Mouse (Mus musculus) liver, embryonic 14.5 days (tissue): Measurements from ENCODE around the gene B430218F22Rik. TPM values are rescaled to one million over a fixed set of nuclear protein-coding genes. Genes with fewer than 3 reads are reported as not detected.
A peak's percentile ranks its signal among the peaks of the same experiment; 100 is the strongest.
"Not testable (repeated sequence)": the region's sequence is repeated elsewhere in the genome, so short reads cannot be mapped to it uniquely, and the experiment has no call there.

Experiments used
- ATAC-seq: fragments of 200-750 bp; cut with Nextera tagmentation; 2 replicates; pipeline ENCODE4 v1.8.0; 2017; ENCODE audit warnings: moderate number of reproducible peaks, mild to moderate bottlenecking, moderate library complexity; ENCODE audit not compliant: insufficient read depth
- DNase-seq, 3 experiments: peaks; one replicate each; pipeline ENCODE4 v3.0.0-alpha.2; 2012 to 2013; ENCODE audit warnings: low read depth in 3 of 3, low spot score in 3 of 3
- H3K27ac ChIP-seq: fragments of 300-500 bp; sonication (generic); 2 replicates; pipeline ENCODE4 v1.5.1; 2014; ENCODE audit warnings: moderate library complexity, mild to moderate bottlenecking, control low read depth, inconsistent platforms
- H3K27me3 ChIP-seq: fragments of 300-500 bp; sonication (generic); 2 replicates; pipeline ENCODE4 v1.6.1; 2014; ENCODE audit warnings: mild to moderate bottlenecking, low read length, moderate library complexity; ENCODE audit not compliant: control insufficient read depth, insufficient read depth
- H3K36me3 ChIP-seq: fragments of 300-500 bp; sonication (generic); replicated peaks from 2 replicates; pipeline ENCODE4 v1.6.1; 2014; ENCODE audit warnings: low read depth; ENCODE audit not compliant: control insufficient read depth, insufficient read depth
- H3K4me1 ChIP-seq, 2 experiments: fragments of 200-500 bp in 1 of 2; fragments of 300-500 bp in 1 of 2; sonication (generic) in 1 of 2; replicated peaks; 2 replicates each; pipeline ENCODE4 v1.6.1; 2012 to 2014; ENCODE audit warnings: antibody characterized with exemption in 1 of 2, inconsistent platforms in 1 of 2, low read length in 1 of 2; ENCODE audit not compliant: control insufficient read depth in 2 of 2, insufficient read depth in 2 of 2
- H3K4me2 ChIP-seq: fragments of 300-500 bp; sonication (generic); 2 replicates; pipeline ENCODE4 v1.6.1; 2014; ENCODE audit warnings: low read depth, mild to moderate bottlenecking, control low read depth, moderate library complexity
- H3K4me3 ChIP-seq, 2 experiments: fragments of 200-500 bp in 1 of 2; fragments of 300-500 bp in 1 of 2; sonication (generic) in 1 of 2; 2 replicates each; pipeline ENCODE4 v1.5.1; 2012 to 2014; ENCODE audit warnings: low read depth in 2 of 2, low read length in 2 of 2, mild to moderate bottlenecking in 2 of 2, control low read depth in 1 of 2, inconsistent platforms in 1 of 2, moderate library complexity in 1 of 2; ENCODE audit not compliant: insufficient read depth in 1 of 2
- H3K9ac ChIP-seq: fragments of 300-500 bp; sonication (generic); replicated peaks from 2 replicates; pipeline ENCODE4 v1.6.1; 2014; ENCODE audit warnings: mild to moderate bottlenecking, control low read depth, moderate library complexity
- H3K9me3 ChIP-seq: fragments of 300-500 bp; sonication (generic); 2 replicates; pipeline ENCODE4 v1.6.1; 2016; ENCODE audit warnings: low read length, mixed read lengths; ENCODE audit not compliant: control insufficient read depth
- CTCF ChIP-seq: IDR thresholded peaks from 2 replicates; pipeline ENCODE4 v1.5.1; 2016; ENCODE audit warnings: antibody characterized with exemption, low read depth, control low read depth
- EP300 ChIP-seq: IDR thresholded peaks from 2 replicates; pipeline ENCODE4 v1.6.1; 2016; ENCODE audit warnings: antibody characterized with exemption, low read depth
- WGBS: fragments of 180-500 bp; shearing (Covaris S2); extraction: QIAGEN DNeasy Blood & Tissue Kit; methylation state at CpG from one replicate; pipeline ENCODE4 v1.1.7; 2014; ENCODE audit not compliant: insufficient replicate concordance; 5-methylcytosine and 5-hydroxymethylcytosine counted together
- polyA plus RNA-seq, 2 experiments: library from polyadenylated mRNA; depleted of rRNA in 1 of 2; stranded (reverse) in 1 of 2; unstranded in 1 of 2; fragments of >200 nt; fragmentation: Nextera tagmentation in 1 of 2; extraction: Ambion mirVana in 1 of 2; gene quantifications; 2 replicates each; pipeline versions ENCODE4 v1.2.1 to v1.2.3; 2012 to 2014

B430218F22Rik gene
- polyA plus RNA-seq, 2 experiments: 0.08 to 0.19 TPM

DNA sequence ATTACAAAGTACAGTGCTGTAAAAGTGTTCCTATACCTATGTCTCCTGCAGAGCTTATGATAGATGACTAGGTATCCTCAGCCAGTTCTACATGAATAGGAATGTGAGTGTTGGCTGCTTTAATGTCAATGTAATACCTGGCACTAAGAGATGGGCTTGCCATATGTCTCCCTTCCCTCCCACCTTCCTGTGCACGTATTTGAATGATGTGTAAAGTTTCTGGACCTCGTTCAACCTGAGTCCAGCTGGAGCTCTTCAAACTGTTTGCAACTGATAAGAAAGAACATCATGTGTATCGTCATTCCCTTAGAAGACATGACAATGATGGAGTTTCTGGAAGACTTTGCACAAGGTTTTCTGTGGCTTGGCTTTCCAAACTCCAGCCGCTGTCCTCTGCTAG is 13.6 kb upstream of the B430218F22Rik start:
- Histone ChIP-seq H3K9me3 (no peaks in the 10 kb centered on the region), H3K4me2 (no peak overlapping the region), H3K36me3 (no peaks in the 10 kb centered on the region), H3K9ac (no peak overlapping the region), H3K4me1 (no peaks in the 10 kb centered on the region), H3K27ac (no peak overlapping the region), H3K4me3 (no peak overlapping the region), H3K27me3 (no peaks in the 10 kb centered on the region)
- no peak for ATAC-seq
- TF ChIP-seq EP300: no peak
- TF ChIP-seq CTCF: no peak
- WGBS: 57% methylated on average over 4 of the region's 4 CpGs
- DNase-seq: no peak

DNA sequence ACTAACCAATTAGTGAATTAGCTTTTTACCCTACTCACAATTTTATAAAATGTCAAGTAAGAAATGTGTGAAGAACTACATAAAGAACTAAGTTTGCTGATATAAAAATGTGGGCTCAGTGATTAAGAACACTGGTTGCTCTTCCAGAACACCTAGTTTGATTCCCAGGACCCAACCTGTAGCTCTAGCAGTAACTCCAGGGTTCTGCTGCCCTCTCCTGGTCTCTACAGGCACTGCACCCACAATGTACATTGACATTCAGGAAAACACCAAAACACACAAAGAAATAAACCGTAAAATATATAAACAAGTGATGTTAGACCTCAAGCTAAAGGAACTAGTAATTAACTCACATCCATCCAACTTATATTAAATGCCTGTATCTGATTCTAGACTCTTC is 7.3 kb upstream of the B430218F22Rik start:
- H3K4me3 ChIP-seq: no peak overlapping the region
- H3K4me1 ChIP-seq: no peaks in the 10 kb centered on the region
- no peak overlapping the region for H3K27ac ChIP-seq
- peak; percentile 35; the same call in 1 of the 2 replicates for ATAC-seq
- DNase-seq: peak in 2 of 3 experiments; percentile 11 to 17
- no peaks in the 10 kb centered on the region for H3K9me3 ChIP-seq
- no peaks in the 10 kb centered on the region for H3K27me3 ChIP-seq
- no peak for TF ChIP-seq EP300
- TF ChIP-seq CTCF: peak; percentile 84
- no peak overlapping the region for H3K9ac ChIP-seq
- no peak overlapping the region for H3K4me2 ChIP-seq
- WGBS: 35% methylated on average over 1 of the region's 1 CpGs
- peaks cover 24% of the 10 kb centered on the region for H3K36me3 ChIP-seq

DNA sequence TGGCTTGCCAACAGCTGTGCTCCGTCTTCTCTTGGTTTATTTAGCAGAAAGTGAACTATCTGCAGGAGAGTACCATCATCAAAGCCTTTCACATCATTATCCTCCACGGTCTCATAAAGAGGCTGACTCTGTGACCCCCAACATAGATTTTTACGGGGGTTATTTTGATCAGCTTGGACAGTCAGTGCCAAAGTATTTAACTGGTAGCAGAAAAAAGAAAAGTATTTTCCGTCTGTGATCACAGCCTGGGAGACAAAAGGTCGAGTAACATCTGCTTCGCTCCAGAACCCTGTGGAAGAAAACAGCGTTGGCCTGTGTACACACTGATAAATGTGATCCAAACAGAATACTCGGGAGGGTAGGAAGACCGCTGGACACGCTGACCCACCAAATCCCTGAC is 6.0 kb upstream of the B430218F22Rik start:
- Histone ChIP-seq H3K9ac (no peak overlapping the region), H3K27ac (no peak overlapping the region), H3K4me1 (no peaks in the 10 kb centered on the region), H3K27me3 (no peaks in the 10 kb centered on the region), H3K4me2 (no peak overlapping the region), H3K36me3 (peaks cover 30% of the 10 kb centered on the region), H3K9me3 (no peaks in the 10 kb centered on the region), H3K4me3 (no peak overlapping the region)
- DNase-seq (no peak), ATAC-seq (no peak)
- 85% methylated on average over 10 of the region's 10 CpGs for WGBS
- TF ChIP-seq EP300 (no peak), CTCF (no peak)

DNA sequence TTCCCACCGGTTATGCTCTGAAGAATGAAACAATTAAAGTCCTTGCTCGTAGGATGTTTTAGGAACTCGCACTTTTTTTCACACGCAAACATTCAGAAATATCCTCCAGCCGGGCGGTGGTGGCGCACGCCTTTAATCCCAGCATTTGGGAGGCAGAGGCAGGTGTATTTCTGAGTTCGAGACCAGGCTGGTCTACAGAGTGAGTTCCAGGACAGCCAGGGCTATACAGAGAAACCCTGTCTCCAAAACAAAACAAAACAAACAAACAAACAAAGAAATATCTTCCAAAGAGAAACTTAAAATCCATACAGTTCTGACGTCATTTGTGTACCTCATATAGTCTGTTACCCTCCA is 995 bp downstream of the B430218F22Rik start:
- not testable (repeated sequence) for H3K27me3 ChIP-seq, DNase-seq, H3K4me1 ChIP-seq, H3K27ac ChIP-seq, H3K9me3 ChIP-seq
- Histone ChIP-seq H3K9ac (peak overlapping the region; percentile 31; the same call in 1 of the 2 replicates), H3K4me2 (peak overlapping the region; percentile 52), H3K36me3 (peaks cover 20% of the 10 kb centered on the region), H3K4me3 (peak overlapping the region; percentile 84 to 89)
- TF ChIP-seq CTCF: 0 out of 2 replicates have a peak, but pooled peaks have one; percentile 19
- peak; percentile 51 for ATAC-seq
- WGBS: 5% methylated on average over 10 of the region's 10 CpGs

DNA sequence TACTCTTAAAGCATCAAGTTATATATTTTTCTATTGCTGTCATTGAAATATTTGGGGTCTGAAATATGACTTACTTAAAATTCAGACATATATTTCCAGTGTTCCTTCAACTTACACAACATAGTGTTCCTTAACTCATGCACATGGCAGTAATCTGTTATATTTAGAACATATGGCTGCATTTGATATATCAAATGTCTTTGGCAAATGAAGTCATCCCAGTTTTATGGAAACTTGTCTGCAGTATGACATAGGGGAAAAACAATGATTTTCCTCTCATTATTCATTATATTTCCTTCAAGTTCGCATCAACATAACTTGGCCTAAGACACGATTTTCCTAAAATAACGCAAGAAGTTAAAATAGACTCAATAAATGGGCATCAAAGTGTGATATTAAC is 9.4 kb downstream of the B430218F22Rik start:
- Histone ChIP-seq H3K36me3 (no peaks in the 10 kb centered on the region), H3K27ac (no peak overlapping the region), H3K9ac (no peak overlapping the region), H3K27me3 (no peaks in the 10 kb centered on the region), H3K9me3 (no peaks in the 10 kb centered on the region), H3K4me2 (no peak overlapping the region), H3K4me3 (no peak overlapping the region), H3K4me1 (no peaks in the 10 kb centered on the region)
- DNase-seq (no peak), ATAC-seq (no peak)
- no peak for TF ChIP-seq EP300
- no peak for TF ChIP-seq CTCF
- 63% methylated on average over 3 of the region's 3 CpGs for WGBS

DNA sequence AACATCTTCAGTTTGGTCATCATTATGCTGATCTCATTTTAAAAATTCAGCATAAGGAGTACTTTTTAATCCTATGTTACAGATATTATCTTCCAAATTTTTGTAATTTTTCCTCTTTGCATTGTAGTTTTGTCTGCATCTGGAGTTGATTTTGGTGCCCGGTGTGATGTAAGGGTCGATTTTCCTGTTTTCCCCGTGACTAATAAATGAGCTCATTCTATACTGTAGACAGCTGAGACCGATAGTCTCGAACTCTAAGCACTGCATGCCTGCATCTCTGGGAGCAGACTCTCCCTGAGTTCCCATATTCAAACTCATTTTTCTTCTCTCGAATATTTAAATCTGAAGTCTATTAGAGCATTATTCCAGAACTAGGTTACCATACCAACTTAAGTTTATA is 13.9 kb downstream of the B430218F22Rik start:
- Histone ChIP-seq H3K4me1 (no peaks in the 10 kb centered on the region), H3K4me2 (no peak overlapping the region), H3K9ac (no peak overlapping the region), H3K27ac (no peak overlapping the region), H3K36me3 (no peaks in the 10 kb centered on the region), H3K27me3 (no peaks in the 10 kb centered on the region), H3K4me3 (no peak overlapping the region), H3K9me3 (no peaks in the 10 kb centered on the region)
- WGBS: 50% methylated on average over 6 of the region's 6 CpGs
- ATAC-seq (no peak), DNase-seq (no peak)
- no peak for TF ChIP-seq EP300
- TF ChIP-seq CTCF: no peak
